Mouse (Mus musculus): ENCODE measurements at regions not wholly inside any gene's neighbourhood (a gene's known extent, or its start where the extent isn't known, plus 50 kb on each side); places are given as distances from the start of the nearest gene placed in this dataset.

- DNase-seq: no peak
- Histone ChIP-seq H3K27me3 (ENCODE audit: control insufficient read depth, insufficient read depth, low read length) (no peaks in the 10 kb centered on the region), H3K4me1 (replicated peaks; ENCODE audit: control insufficient read depth, insufficient read depth, low read length) (peaks cover 19% of the 10 kb centered on the region), H3K36me3 (ENCODE audit: control insufficient read depth, insufficient read depth, low read length) (no peaks in the 10 kb centered on the region), H3K27ac (ENCODE audit: control insufficient read depth, insufficient read depth, low read length) (no peak overlapping the region), H3K4me3 (ENCODE audit: control insufficient read depth, insufficient read depth, low read length) (no peak overlapping the region)
- WGBS: 87% methylated on average over 5 of the region's 5 CpGs
- no peak for TF ChIP-seq CTCF (IDR thresholded peaks at IDR 0.05; ENCODE audit: borderline replicate concordance, control insufficient read depth, extremely low read depth, insufficient read depth, low read length, poor library complexity)
Measured at GRCm38 (mm10) chr10:95079979-95080378, 135.3 kb upstream of the Plxnc1 start.

DNA sequence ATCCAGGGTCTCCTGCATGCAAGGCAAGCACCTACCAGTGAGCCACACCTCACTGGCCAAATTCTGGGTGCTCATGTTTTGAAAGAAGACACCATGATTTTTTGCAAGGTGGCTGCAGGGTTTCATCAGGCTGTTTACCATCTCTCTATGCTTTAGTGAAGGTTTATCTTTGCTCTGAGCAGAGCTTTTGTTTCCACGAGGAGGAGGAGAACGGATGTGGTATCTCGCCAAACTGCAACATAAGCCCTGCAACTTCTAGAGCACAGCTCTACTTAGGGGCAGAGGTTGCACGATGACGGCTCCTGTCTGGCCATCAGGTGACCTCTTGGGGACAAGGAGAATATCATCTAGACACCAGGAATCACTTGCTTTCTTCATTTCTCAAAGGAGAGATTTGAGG, 131.8 kb upstream of the Plxnc1 start:
- WGBS: 67% methylated on average over 5 of the region's 5 CpGs
- Histone ChIP-seq H3K4me3 (ENCODE audit: control insufficient read depth, insufficient read depth, low read length) (no peak overlapping the region), H3K36me3 (ENCODE audit: control insufficient read depth, insufficient read depth, low read length) (no peaks in the 10 kb centered on the region), H3K27me3 (ENCODE audit: control insufficient read depth, insufficient read depth, low read length) (no peaks in the 10 kb centered on the region), H3K27ac (ENCODE audit: control insufficient read depth, insufficient read depth, low read length) (peak overlapping the region; percentile 83), H3K4me1 (replicated peaks; ENCODE audit: control insufficient read depth, insufficient read depth, low read length) (peaks cover 10% of the 10 kb centered on the region)
- DNase-seq: no peak
- TF ChIP-seq POLR2A (IDR thresholded peaks at IDR 0.05; ENCODE audit: control insufficient read depth, extremely low read depth, insufficient read depth, low read length, poor library complexity) (no peak), CTCF (IDR thresholded peaks at IDR 0.05; ENCODE audit: borderline replicate concordance, control insufficient read depth, extremely low read depth, insufficient read depth, low read length, poor library complexity) (no peak)

- Histone ChIP-seq H3K4me3 (ENCODE audit: control insufficient read depth, insufficient read depth, low read length) (no peak overlapping the region), H3K27ac (ENCODE audit: control insufficient read depth, insufficient read depth, low read length) (peak overlapping the region; percentile 83), H3K27me3 (ENCODE audit: control insufficient read depth, insufficient read depth, low read length) (no peaks in the 10 kb centered on the region), H3K4me1 (replicated peaks; ENCODE audit: control insufficient read depth, insufficient read depth, low read length) (peaks cover 10% of the 10 kb centered on the region), H3K36me3 (ENCODE audit: control insufficient read depth, insufficient read depth, low read length) (no peaks in the 10 kb centered on the region)
- WGBS: 87% methylated on average over 4 of the region's 4 CpGs
- TF ChIP-seq POLR2A (IDR thresholded peaks at IDR 0.05; ENCODE audit: control insufficient read depth, extremely low read depth, insufficient read depth, low read length, poor library complexity): no peak
- no peak for TF ChIP-seq CTCF (IDR thresholded peaks at IDR 0.05; ENCODE audit: borderline replicate concordance, control insufficient read depth, extremely low read depth, insufficient read depth, low read length, poor library complexity)
- no peak for DNase-seq
Measured at GRCm38 (mm10) chr10:95075897-95076296, 131.3 kb upstream of the Plxnc1 start.

GRCm38 (mm10) chr10:95074959-95075590, 130.4 kb upstream of the Plxnc1 start:
- H3K27ac ChIP-seq (ENCODE audit: control insufficient read depth, insufficient read depth, low read length): no peak overlapping the region
- H3K36me3 ChIP-seq (ENCODE audit: control insufficient read depth, insufficient read depth, low read length): no peaks in the 10 kb centered on the region
- TF ChIP-seq CTCF (IDR thresholded peaks at IDR 0.05; ENCODE audit: borderline replicate concordance, control insufficient read depth, extremely low read depth, insufficient read depth, low read length, poor library complexity) (no peak), POLR2A (IDR thresholded peaks at IDR 0.05; ENCODE audit: control insufficient read depth, extremely low read depth, insufficient read depth, low read length, poor library complexity) (no peak)
- no peak overlapping the region for H3K4me3 ChIP-seq (ENCODE audit: control insufficient read depth, insufficient read depth, low read length)
- DNase-seq: no peak
- 59% methylated on average over 5 of the region's 5 CpGs for WGBS
- peaks cover 10% of the 10 kb centered on the region for H3K4me1 ChIP-seq (replicated peaks; ENCODE audit: control insufficient read depth, insufficient read depth, low read length)
- no peaks in the 10 kb centered on the region for H3K27me3 ChIP-seq (ENCODE audit: control insufficient read depth, insufficient read depth, low read length)

DNA sequence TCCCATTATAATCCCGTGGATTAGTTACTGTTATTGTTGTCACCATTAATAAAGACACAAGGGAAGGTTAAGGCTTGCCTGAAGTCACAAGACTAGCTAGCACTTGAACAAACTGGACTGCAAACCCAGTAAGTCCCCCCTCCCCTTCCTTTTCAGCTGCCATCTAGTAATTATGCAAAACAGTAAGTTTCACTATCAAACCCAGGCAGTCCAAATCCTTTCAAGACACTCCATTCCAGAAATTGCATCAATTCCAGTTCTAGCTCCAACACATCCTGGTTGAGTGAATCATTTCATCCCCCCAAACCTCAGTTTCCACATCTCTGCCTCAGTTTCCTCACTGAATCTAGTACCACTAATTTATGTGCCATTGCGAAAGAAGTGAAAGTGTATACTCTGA, 129.7 kb upstream of the Plxnc1 start:
- TF ChIP-seq CTCF (IDR thresholded peaks at IDR 0.05; ENCODE audit: borderline replicate concordance, control insufficient read depth, extremely low read depth, insufficient read depth, low read length, poor library complexity) (no peak), POLR2A (IDR thresholded peaks at IDR 0.05; ENCODE audit: control insufficient read depth, extremely low read depth, insufficient read depth, low read length, poor library complexity) (no peak)
- H3K27ac ChIP-seq (ENCODE audit: control insufficient read depth, insufficient read depth, low read length): no peak overlapping the region
- peaks cover 10% of the 10 kb centered on the region for H3K4me1 ChIP-seq (replicated peaks; ENCODE audit: control insufficient read depth, insufficient read depth, low read length)
- no peaks in the 10 kb centered on the region for H3K36me3 ChIP-seq (ENCODE audit: control insufficient read depth, insufficient read depth, low read length)
- no peak overlapping the region for H3K4me3 ChIP-seq (ENCODE audit: control insufficient read depth, insufficient read depth, low read length)
- DNase-seq: no peak
- H3K27me3 ChIP-seq (ENCODE audit: control insufficient read depth, insufficient read depth, low read length): no peaks in the 10 kb centered on the region
- WGBS: 97% methylated on average over 2 of the region's 2 CpGs

DNA sequence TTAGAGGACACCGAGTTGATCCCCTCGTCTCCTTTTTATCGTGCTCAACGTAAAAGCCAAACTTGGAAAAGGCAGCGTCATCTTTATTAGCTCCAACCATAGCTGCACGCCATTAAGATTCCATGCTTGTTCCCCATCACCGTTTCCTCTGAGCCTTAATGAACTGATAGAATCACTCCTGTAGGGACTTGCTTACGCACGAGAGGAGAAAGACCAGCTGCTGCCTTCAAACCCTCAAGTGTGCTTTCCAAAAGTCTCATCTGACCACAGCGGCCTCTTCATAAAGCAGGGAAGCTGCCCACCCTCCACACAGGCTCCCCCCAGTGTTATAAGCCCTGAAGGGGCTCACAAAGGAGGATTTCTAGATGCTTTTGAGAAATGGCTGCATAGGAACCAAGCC, 123.3 kb upstream of the Plxnc1 start:
- H3K27ac ChIP-seq (ENCODE audit: control insufficient read depth, insufficient read depth, low read length): no peak overlapping the region
- H3K4me3 ChIP-seq (ENCODE audit: control insufficient read depth, insufficient read depth, low read length): no peak overlapping the region

GRCm38 (mm10) chr10:95066774-95067173, 122.1 kb upstream of the Plxnc1 start:
- H3K27me3 ChIP-seq (ENCODE audit: control insufficient read depth, insufficient read depth, low read length): no peaks in the 10 kb centered on the region
- no peak overlapping the region for H3K27ac ChIP-seq (ENCODE audit: control insufficient read depth, insufficient read depth, low read length)
- no peak for DNase-seq
- no peaks in the 10 kb centered on the region for H3K36me3 ChIP-seq (ENCODE audit: control insufficient read depth, insufficient read depth, low read length)
- WGBS: 39% methylated on average over 6 of the region's 6 CpGs
- TF ChIP-seq CTCF (IDR thresholded peaks at IDR 0.05; ENCODE audit: borderline replicate concordance, control insufficient read depth, extremely low read depth, insufficient read depth, low read length, poor library complexity) (no peak), POLR2A (IDR thresholded peaks at IDR 0.05; ENCODE audit: control insufficient read depth, extremely low read depth, insufficient read depth, low read length, poor library complexity) (no peak)
- 0 out of 2 replicates have a peak, but pooled peaks cover 3% of the 10 kb centered on the region for H3K4me1 ChIP-seq (replicated peaks; ENCODE audit: control insufficient read depth, insufficient read depth, low read length)
- no peak overlapping the region for H3K4me3 ChIP-seq (ENCODE audit: control insufficient read depth, insufficient read depth, low read length)

More for the DNA sequence above, 123.3 kb upstream of the Plxnc1 start:
- TF ChIP-seq CTCF (IDR thresholded peaks at IDR 0.05; ENCODE audit: borderline replicate concordance, control insufficient read depth, extremely low read depth, insufficient read depth, low read length, poor library complexity) (no peak), POLR2A (IDR thresholded peaks at IDR 0.05; ENCODE audit: control insufficient read depth, extremely low read depth, insufficient read depth, low read length, poor library complexity) (no peak)
- no peak for DNase-seq
- 0 out of 2 replicates have a peak, but pooled peaks cover 3% of the 10 kb centered on the region for H3K4me1 ChIP-seq (replicated peaks; ENCODE audit: control insufficient read depth, insufficient read depth, low read length)
- no peaks in the 10 kb centered on the region for H3K27me3 ChIP-seq (ENCODE audit: control insufficient read depth, insufficient read depth, low read length)
- no peaks in the 10 kb centered on the region for H3K36me3 ChIP-seq (ENCODE audit: control insufficient read depth, insufficient read depth, low read length)
- WGBS: 94% methylated on average over 10 of the region's 10 CpGs

Measured in thymus, adult 2 months (tissue).